Mouse (Mus musculus) cerebellum, adult (tissue): ENCODE data around the gene Gm20517.

Experiments
- ATAC-seq: cut with Nextera tagmentation; 2 replicates; pipeline ENCODE4 v1.9.2; 2017; ENCODE audit warnings: mild to moderate bottlenecking, moderate library complexity, mixed read lengths; ENCODE audit not compliant: insufficient number of reproducible peaks, low FRiP score, low TSS enrichment

Gm20517 gene

DNA sequence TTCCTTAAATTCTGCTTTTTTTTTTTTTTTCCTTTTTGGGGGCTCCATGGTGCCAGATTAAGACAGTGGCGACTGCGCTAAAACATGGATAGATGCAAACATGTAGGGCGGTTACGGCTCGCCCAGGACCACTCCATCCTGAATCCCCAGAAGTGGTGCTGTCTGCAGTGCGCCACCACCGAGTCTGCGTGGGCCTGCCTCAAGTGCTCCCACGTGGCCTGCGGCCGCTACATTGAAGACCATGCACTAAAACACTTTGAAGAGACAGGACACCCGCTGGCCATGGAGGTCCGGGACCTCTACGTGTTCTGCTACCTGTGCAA is 60.6 kb downstream of the Gm20517 start:
- 0 out of 2 replicates have a peak, but pooled peaks have one; percentile 10 for ATAC-seq

DNA sequence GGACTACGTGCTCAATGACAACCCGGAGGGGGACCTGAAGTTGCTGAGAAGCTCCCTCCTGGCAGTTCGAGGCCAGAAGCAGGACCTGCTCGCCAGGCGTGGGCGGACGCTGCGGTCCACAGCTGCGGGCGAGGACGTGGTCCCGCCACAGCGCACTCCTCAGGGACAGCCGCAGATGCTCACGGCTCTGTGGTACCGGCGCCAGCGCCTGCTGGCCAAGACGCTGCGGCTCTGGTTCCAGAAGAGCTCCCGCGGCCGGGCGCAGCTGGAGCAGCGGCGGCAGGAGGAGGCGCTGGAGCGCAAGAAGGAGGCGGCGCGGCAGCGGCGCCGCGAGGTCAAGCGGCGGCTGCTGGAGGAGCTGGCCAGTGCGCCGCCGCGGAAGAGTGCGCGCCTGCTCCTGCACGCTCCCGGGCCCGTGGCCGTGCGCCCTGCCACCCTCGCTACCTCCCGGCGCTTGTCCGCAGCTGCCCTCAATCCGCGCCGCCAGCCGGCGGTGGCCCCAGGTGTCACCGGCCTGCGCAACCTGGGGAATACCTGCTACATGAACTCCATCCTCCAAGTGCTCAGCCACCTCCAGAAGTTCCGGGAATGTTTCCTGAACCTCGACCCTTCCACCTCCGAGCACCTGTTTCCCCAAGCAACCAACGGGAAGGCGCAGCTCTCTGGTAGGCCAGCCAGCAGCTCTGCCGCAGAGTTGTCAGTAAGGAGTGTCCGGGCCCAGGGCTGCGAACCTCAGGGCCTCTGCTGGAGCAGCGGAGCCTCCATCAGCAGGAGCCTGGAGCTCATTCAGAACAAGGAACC is 61.1 kb downstream of the Gm20517 start:
- ATAC-seq, result peak; percentile 66; the same call in 1 of the 2 replicates

DNA sequence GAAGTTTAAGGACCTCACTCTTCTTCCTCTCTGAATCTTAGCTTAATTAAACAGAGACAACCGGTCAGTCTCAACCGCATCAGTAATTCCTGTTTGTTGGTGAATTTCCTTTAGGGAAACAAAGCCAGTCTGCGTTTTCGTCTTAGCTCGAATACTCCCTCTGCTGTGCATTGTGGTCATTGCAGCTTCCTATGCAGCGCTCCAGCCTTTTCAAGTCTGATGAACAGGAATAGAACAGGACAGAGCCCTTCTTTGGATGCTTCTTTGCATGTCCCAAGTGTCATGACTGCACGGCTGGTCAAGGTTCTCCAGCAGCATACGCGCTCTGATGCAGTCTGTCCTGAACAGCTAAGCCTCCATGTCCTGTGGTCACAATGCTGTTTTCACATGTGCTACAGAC is 65.2 kb downstream of the Gm20517 start:
- peak; percentile 22; the same call in 1 of the 2 replicates for ATAC-seq

DNA sequence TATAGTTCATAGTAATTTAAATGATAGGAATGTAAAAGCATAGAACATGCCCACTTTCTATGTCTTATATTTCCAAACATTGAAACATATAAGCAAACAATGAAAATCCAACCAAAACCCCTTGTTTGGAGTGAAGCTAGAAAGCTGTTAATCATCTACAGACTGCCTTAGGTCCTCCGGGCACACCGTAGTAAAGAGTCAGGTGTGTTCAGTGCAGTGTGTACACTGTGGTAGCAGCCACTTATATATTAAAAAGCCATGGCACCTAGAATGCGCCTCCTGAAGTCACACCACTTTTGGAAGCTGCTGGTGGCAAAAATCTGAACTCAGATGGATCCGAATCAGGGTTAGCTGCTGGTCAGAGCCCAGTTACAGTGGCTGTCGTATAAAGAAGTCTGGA is 66.8 kb downstream of the Gm20517 start:
- ATAC-seq, result no peak

DNA sequence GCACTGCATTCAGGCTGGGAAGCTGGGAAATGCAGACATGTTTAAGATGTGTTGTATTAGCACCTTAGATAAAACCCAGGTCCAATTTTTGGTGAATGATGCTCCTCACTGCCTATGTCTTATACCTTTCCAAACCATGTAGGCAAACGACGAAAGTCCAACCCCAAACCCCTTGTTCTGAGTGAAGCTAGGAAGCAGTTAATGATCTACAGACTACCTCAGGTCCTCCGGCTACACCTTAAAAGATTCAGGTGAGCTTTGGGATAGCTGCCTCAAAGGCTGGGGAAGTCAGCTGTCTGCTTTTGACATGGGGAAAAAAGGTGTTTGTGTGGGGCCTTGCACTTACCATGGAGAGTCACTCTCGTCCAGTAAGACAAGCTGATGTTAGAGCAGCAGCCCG is 67.3 kb downstream of the Gm20517 start:
- ATAC-seq, result no peak

DNA sequence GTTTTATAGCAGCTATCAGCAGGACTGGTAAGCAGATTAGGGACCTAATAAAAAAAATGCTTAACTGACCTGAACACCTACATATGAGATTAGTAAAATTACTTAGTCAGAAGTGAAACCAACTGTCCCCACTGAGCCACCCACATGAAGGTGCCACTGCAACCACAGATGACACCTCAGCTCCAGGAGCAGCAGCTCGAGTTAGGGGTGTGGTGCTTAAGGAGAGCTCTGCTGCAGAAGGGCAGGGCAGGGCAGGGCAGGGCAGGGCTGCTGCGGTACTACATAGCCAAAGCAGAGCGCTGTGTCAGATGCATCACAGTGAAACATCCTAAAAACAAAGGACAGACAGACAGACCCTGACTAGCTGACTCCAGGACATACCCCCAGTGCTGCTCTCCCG is 71.4 kb downstream of the Gm20517 start:
- ATAC-seq, result no peak

DNA sequence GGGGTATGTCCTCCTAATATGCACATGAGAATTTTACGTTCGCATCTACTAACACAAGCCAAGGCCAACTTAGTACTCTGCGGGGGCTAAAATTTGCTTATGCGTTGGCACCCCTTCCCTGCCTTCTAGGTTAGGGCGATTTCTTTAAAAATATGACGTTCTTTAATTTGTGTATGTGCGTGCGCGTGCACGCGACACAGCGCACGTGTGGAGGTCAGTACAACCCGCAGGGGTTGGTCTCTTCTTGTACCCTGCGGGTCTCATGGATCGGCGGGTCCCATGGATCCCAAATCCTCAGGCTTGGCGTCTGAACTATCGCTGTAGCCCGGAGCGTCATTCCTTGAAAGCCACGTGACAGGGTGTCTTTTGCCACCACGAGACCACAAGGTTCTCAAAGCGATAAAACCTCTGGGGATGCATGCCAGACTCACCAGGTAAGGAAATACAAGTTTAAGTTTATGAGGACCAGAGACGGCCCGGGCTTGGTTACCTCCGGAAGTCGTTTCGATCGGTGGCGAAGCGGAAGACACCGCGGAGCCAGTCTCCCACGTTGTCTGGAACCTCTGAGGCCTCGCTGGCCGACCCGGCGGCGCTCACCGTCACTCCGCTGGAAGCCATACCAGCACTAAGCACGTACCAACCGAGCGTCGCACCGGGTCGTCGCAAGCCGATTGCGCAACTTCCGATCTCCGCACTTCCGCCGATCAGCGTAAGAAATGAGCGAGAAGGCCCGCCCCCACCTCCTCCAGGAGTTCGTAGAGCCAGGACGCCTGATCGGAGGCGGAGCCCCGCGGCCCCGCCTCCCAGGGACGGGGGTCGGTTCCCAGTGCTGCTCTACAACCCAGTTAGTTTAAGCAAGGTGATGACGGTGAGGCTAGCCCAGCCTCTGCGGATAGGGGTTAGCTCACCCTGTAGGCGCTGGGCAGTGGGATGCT is 76.3 kb downstream of the Gm20517 start:
- ATAC-seq, result peak; percentile 66

DNA sequence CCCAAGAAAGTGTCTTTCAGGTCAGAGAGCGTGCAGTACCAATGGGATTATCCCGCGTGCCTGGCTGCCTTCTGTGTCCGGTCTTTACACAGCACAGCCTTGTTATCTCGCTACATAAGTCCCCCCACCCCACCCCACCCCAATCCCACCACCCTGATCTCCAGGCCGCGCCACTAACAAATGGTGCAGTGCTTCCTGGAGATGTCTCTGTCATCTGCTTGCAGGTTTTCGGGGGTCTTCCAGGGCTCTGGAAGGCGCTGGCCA is 76.9 kb downstream of the Gm20517 start, which contains the start of gene Tomm6:
Gene Tomm6, minus strand, starts transcription at position 43 of the 264 bp plus-strand sequence.
- ATAC-seq, result no peak

DNA sequence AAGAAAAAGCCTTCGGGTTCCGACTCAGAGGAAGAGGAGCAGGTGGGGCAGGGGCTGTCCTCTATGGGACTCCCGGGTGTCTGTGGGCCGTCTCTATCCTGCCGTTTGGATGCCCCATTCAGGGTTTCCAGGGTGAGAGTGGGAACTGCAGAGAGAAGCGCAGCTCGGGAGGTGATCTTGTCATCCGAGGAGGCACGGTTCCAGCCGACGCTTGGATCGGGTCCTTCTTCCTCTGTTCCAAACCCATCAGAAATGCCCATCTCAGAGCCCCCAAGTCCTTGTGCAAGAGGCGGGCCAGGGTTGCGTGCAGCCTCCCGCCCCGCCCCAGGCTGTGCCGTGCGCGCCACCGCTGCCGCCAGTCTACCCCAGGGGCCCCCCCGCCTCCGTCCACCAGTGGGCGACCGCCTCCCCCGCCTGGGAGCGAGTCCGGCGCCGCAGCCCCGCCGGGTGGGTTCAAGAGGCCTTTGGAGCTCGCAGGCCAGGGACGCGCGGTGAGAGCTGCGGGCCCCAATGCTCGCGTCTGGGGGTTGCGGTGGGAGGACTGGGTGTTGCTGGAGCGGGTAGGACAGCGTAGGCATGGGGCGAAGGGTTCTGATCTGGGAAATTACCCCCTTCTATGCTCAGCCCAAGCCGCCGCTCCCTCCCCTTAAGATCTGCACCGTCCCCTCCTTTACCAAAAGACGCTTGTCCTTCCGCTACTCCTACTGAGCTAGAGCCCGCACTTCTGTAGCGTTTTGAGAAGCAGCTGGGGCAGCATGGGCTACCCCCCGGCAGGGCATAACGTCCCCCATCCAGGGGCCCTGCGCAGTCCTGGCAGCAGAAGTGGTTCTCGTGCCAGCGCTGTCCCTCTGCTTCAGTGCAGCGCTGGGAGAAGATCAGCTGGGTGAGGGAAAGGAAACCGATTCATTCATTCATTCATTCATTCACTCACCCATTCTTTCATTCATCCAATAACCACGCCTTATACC is 77.5 kb downstream of the Gm20517 start, which contains the start of gene Frs3:
Gene Frs3, plus strand, starts transcription at position 423 of the 968 bp plus-strand sequence.
- peak; percentile 31; the same call in 1 of the 2 replicates for ATAC-seq

DNA sequence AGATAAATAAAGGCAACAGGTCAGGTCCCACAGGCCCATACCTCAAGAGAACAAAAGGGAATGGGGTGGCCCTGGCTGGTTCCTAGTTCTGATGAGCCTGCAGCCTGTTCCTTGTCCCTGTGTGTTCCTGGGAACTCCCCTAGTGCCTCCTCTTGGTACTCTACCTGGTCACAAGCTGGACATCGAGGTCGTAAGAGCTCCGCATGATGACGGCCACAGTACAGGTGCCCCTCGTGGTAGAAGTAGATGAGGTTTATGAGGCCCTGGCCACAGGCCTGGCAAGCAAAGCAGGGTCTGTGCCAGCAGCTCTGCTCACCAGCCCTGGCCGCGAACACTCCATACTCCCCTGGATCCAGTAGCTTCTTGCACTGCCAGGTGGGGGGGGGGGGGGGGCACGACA is 78.5 kb downstream of the Gm20517 start:
- no peak for ATAC-seq

DNA sequence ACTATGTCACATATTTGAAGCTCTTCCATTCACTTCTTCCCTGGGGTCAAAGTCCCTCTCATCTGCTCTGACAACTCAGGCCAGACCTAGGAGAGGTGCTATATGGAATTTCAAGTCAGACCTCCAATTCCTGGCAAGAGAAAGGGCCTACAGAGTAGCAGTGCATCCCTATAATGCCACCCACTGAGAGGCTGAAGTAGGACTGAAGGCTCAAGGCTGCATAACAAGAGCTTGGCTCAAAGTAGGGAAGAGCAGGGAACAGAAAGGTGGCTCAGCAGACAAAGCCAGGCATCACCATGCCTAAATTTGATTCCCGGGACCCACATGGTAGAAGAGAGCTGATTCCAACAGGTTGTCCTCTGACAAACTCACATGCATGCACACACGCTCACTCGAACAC is 80.3 kb downstream of the Gm20517 start:
- ATAC-seq, result no peak

DNA sequence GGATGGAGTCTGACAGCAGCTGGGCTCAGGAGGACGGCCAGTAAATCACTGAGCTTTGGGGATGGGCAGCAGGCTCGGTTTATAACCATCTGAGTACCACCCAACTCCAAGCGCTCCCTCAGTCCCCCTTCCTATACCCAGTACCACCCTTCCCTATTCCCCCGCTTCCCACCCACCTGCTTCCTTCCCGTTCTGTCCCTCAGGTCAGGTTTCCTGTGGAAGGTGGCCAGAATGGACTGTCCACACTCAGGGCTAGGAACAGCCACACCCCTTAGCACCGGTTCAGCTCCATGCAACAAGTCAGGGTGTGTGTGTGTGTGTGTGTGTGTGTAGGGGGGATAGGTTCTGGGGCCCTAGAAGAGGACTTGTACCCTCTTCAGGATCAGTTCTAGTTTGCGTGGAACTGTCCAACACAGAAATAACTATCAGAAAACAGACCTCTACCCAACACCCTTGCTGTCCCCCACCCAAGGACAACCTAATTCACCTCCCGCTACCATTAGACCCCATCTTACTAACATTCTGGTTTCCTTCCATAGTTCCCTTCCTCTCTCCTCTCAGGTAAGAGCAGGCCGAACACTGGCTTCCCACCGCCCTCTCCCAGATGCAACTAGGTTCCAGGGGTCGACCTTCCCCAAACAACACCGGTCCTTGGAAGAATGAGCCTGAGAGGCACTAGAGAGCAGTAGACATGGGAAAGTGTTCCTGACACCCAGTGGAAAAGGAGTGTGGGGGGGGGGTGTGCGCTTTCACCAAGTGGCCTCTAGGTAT is 82.5 kb downstream of the Gm20517 start:
- no peak for ATAC-seq

DNA sequence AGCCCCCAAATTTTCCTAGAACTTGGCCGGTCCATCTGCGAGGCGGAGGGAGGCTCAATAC is 82.9 kb downstream of the Gm20517 start, which contains the start of gene Gm21981:
Gene Gm21981, minus strand, starts transcription at position 14 of the 61 bp plus-strand sequence.
- ATAC-seq, result no peak

DNA sequence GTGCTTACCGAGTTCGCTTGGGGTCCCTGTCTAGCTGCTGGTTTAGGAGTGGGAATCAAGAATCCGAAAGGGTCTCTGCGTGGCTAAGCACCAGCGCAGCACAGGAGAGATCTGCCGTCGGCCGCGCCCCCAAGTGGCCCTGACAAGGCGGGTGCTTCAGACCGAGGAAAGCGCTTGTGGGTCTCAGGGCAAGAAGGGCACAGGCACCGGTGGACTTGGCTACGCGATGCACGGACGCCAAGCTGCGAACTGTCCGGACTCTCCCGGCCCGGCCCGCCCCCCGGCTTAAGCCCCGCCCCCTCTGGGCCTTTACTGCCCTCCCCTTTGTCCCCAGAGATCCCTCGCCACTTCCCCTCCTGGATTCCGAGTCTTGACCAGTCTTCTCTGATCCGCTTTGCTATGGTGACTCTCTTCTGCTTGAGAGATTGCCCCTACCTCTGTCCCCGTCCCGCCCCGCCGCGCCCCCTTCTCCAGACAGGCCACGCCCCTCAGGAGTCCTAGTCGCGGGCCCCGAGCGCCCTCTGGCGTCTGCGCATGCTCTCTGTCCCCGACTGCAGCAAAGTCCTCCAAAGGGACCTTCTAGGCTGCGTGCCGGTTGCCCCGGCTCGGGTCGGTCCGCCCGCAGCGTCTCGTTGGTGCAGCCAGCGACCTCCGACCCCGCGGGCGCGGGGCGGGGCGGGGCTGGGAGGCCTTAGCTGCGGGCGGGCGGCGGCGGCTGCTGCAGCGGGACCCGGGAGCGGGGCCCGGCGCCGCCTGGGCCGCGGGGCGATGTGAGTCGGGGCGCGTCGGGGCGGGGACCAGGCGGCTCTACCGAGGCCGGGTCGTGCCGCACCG is 83.3 kb downstream of the Gm20517 start, which contains the start of gene Prickle4:
Gene Prickle4, minus strand, starts transcription at position 234 of the 834 bp plus-strand sequence.
- peak; percentile 87 for ATAC-seq

DNA sequence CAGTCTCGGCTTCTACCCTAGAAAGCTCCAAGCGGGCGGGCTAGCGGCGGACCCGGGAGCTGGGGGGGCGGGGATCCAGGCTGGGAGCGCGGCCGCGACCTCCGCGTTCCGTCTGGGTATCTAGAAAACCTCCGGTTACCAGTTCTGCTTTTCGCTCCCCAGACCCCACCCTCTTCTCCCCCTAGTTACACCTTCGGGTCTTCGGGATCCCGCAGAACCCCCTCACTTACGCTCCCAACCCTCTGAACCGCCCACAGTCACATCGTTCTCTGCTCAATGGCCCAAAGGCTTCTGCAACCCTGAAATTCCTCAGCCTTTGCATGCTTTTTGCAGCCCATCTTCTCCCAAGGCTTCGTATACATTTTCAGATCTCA is 83.9 kb downstream of the Gm20517 start:
- ATAC-seq, result no peak; the same call in 1 of the 2 replicates

DNA sequence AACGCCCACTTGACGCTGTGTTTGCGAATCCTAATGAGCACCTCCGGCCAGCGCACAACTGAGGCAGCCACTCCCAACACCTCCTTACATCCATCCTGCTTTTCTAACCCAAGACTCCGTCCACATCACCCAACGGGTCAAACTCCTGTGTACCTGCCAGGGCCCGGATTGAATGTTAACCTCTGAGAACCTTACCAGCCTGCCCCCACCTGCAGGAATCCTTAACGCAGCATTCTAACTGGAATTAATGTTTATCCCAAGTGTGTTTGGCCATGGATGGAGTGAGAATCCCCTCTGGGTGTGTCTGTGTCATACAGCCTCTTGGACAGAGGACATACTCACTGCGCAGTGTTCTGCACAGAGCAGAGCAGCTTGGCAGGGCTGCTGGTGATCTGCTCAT is 86.8 kb downstream of the Gm20517 start:
- no peak for ATAC-seq

DNA sequence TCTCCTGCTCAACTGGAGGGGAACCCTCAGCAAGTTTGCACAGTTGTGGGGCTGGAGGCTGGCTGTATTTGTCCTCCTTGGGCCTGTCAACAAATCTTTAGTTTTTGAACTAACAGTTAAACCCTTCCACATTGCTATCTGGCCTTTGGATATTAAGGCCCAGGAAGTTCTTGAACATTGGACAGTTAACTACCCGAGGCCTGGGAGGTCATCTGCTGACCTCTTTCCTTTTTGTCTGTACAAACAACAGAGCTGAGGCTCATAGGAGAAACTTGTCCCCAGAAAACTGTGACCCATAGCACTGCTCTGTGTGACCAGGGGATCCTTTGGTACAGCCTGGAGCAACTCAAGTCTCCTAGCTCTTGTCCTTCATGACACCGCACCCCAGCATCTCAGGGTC is 87.7 kb downstream of the Gm20517 start:
- no peak for ATAC-seq

DNA sequence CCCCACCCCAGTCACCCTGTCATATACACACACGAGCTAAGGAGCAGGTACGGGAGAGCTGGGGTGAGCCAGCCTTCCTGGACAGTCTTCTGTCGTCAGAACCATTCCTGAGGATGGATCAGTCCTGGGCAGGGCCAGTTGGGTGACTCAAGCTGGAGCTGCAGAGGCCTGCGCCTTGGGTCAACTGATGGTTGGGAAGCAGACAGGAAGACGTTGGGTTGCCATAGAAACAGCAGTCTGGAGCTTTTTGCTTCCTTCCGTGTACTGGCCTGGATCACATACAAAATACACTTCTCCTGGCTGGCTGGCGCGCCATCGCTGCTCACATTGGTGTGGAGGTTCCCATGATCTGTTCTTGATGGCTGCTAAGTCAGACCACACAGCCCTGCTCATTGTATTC is 90.4 kb downstream of the Gm20517 start:
- no peak for ATAC-seq
